Mouse (Mus musculus) neural tube, embryonic 10.5 days (tissue): ENCODE measurements around the gene Wwc2.

Experiments
- DNase-seq: peaks from one replicate; pipeline ENCODE4 v3.0.0-alpha.2; 2017; ENCODE audit warnings: low spot score; ENCODE audit errors: extremely low spot score

The Wwc2 gene

DNA sequence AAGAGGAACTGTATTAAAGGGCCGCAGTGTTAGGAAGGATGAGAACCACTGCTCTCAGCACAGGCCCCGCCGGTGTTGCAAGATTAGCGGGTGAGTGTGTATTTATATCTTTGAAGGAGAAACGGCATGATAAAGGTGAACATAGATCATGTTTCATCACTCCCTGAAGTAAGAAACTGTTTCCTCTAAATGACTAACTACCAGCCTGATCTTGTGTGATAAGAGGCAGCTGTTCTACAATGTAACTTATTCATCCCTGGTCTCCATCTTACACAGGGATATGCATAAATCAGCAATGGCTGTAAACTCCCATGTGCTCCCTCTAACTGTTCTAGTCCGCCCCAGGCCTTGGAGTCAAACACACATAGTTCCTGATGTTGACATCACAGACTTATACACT is 191.3 kb downstream of the Wwc2 start:
- DNase-seq: no peak

DNA sequence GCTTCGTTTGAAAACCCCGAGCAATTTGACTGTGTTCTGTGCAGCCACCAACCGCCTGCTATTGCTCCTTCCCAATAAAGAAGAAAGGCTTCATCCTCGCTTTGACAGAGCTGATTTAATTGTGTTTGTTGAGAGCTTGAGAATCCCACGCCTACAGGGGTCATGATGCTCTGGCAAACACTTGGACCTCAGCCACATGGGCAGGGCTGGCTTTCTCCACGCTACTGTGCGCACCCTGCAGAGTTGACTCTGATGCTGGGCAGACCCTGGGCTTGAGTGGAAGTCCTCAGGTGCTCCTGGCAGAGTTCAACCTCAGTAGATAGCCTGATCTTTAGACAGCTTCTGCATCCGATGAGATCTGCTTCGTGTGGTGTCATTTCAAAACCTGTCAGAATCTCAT is 198.7 kb downstream of the Wwc2 start:
- DNase-seq: no peak

DNA sequence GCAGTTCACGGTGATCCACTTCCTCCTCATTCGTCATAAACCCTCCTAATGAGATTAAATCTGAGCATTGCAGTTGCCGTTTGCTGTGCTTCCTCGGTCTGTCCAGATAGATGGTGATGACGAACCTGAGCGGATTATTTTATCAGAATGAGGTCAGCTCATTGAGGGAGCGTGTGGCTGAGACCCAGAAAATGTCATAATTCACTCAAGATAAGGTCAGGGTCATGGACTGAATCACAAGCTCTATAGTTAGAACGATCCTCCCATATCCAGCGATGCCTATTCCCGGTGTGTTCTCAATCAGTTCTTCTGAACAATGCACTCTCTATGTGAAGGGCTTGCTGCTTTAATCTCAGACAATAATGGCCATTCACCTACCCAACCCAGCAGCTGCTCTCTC is 203.0 kb downstream of the Wwc2 start:
- no peak for DNase-seq

DNA sequence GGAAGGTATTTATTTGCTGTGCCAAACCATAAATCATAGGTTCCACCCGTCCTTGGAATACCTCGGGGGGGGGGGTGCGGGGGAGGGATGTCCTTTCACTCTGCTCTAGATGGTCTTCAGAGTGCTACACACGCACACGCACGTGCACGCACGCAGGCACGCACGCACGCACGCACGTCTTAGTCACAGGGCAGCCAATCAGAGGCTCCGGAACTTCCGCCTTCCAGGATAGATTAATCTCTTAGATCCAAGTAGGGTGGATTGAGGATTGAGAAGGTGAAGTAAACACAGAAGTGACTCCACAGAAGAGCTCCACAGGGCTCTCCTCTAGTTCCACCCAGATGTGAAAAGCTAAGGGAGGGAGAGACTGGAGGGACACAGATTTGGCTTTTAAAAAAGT is 204.4 kb downstream of the Wwc2 start:
- DNase-seq: no peak

DNA sequence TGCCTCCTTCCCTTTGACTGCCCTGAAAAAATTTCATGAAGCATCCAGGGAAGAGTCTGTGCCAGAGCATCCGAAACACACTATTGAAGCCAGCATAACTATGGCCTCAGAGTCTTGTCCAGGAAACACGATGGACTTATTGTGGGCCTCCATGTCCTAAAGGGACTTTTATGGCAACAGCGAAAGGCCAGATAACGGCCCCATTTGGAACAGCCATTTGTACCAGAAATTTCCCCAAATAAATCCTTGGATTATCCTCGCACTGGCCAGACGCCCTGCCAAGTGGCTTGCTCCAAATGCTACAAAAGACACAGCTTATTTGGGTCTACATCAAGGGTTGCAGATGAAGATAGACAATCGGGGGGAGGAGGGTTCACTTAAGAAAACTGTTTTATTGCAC is 206.3 kb downstream of the Wwc2 start:
- DNase-seq: no peak

DNA sequence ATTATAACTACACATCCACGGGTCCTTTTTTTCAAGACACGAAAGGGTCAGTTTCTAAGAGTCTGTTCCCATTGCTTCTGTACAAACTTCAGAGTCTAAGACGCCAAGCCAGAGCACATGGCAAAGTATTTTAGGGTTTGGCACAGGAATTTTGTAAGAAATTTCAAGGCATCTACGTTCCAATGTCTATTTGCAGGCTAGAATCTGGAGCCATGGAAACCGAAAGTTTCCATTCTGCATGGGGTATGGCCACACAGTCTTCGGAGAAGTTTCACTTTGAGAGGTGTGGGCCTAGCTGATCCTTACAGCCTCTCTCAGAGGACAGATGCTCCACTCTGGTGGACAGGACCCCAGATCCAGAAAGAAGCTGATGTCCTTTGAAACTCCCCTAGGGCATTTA is 206.8 kb downstream of the Wwc2 start:
- no peak for DNase-seq

DNA sequence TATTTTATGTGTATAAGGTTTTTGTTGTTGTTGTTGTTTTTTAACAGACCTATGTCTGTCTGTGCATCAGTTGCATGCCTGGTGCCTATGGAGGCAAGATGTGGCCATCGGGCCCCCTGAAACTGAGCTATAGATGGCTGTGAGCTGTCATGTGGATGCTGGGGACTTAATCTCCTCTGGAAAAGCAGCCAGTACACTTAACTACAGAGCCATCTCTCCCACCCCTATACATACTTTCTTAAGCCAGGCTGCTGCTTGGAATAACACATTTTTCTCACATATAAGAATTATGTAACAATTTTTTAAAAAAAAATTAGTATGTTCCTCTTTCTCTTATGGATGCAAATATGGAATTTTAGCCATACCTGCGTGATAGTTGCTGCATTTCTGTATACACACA is 207.2 kb downstream of the Wwc2 start:
- no peak for DNase-seq

DNA sequence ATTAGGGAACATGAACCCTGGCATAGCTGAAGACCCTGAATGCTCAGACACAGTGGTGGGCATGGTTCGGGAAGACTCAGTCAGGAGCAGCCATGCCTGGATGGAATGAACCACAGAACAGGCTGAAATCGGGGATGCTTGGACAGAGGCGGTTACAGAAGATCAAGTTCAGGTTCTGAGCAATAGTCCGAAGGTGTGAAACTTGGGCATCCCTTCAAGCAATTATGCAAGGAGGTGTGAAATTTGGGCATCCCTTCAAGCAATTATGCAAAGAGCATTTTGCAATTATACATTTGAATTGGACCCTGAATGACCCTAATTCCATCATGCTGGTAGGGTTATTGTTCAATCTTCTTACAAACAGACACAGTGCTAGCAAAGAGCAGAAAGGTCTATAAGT is 208.8 kb downstream of the Wwc2 start:
- no peak for DNase-seq

DNA sequence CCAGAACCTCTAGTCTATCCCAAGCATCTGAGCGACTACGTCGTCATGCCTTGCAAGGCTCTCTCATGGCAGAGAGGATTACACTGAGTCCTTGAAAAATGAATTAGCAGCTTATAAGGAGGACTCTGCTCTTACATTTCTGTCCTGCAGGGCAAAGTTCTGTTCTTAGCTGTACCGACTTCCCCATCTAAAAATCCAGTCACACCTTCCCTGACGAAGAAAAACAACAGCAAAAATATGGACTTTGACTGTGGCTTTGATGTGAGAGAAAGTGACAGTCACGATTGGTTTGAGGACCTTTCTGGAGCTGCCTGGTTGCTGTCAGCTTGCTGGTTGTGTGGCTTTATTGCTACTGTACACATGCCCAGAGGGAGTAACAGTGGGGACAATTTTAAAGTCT is 211.1 kb downstream of the Wwc2 start:
- DNase-seq: no peak

DNA sequence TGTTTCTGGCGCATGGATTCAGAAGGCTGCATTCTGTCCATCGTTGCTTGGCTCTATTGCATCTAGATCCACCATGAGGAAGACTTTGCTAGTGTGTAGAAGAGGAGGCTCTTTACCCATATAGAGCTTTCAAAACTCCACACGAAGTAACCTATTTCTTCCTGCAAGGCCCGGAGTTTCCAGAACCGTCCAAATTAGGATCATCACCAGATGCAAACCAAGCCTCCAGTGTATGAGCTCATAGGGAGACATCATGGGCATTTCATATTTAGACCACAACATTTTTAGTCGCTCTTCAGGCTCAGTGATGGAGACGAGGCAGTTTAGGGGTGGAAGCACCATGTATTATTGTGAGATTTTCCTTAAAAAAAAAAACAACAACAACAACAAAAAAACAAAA is 213.3 kb downstream of the Wwc2 start:
- DNase-seq: no peak
